Mouse (Mus musculus) lung, embryonic 16.5 days (tissue): ENCODE data around the gene Myo1d. TPM values are rescaled to one million over a fixed set of nuclear protein-coding genes. Genes with fewer than 3 reads are reported as not detected.

Source experiments
- ATAC-seq: fragments of 200-750 bp; cut with Nextera tagmentation; 2 replicates; pipeline ENCODE4 v1.8.0; 2017; ENCODE audit warnings: low read depth, mild to moderate bottlenecking, moderate library complexity
- H3K27ac ChIP-seq: fragments of 300-500 bp; sonication (generic); 2 replicates; pipeline ENCODE4 v1.5.1; 2014; ENCODE audit warnings: mild to moderate bottlenecking, control low read depth, low read length
- H3K27me3 ChIP-seq: fragments of 300-500 bp; sonication (generic); 2 replicates; pipeline ENCODE4 v1.6.1; 2014; ENCODE audit warnings: low read depth, low read length, mixed read lengths; ENCODE audit not compliant: control insufficient read depth, insufficient read depth
- H3K36me3 ChIP-seq: fragments of 300-500 bp; sonication (generic); 2 replicates; pipeline ENCODE4 v1.6.1; 2014; ENCODE audit warnings: low read length; ENCODE audit not compliant: control insufficient read depth, insufficient read depth
- H3K4me1 ChIP-seq: fragments of 300-500 bp; sonication (generic); replicated peaks from 2 replicates; pipeline ENCODE4 v1.6.1; 2014; ENCODE audit warnings: low read length, mixed read lengths; ENCODE audit not compliant: control insufficient read depth, insufficient read depth
- H3K4me2 ChIP-seq: fragments of 300-500 bp; sonication (generic); 2 replicates; pipeline ENCODE4 v1.6.1; 2014; ENCODE audit warnings: low read depth, low read length, control low read depth
- H3K4me3 ChIP-seq: fragments of 300-500 bp; sonication (generic); 2 replicates; pipeline ENCODE4 v1.5.1; 2014; ENCODE audit warnings: mild to moderate bottlenecking, low read length, control low read depth
- H3K9ac ChIP-seq: fragments of 300-500 bp; sonication (generic); 2 replicates; pipeline ENCODE4 v1.6.1; 2014; ENCODE audit warnings: low read length, control low read depth
- H3K9me3 ChIP-seq: fragments of 300-500 bp; sonication (generic); 2 replicates; pipeline ENCODE4 v1.6.1; 2016; ENCODE audit warnings: low read length; ENCODE audit not compliant: control insufficient read depth
- WGBS: fragments of 180-500 bp; shearing (Covaris S2); extraction: QIAGEN DNeasy Blood & Tissue Kit; methylation state at CpG from one replicate; pipeline ENCODE4 v1.1.7; 2014; 5-methylcytosine and 5-hydroxymethylcytosine counted together
- polyA plus RNA-seq: library from polyadenylated mRNA; unstranded; fragments of >200 nt; fragmentation: Nextera tagmentation; extraction: Ambion mirVana; gene quantifications from 2 replicates; pipeline ENCODE4 v1.2.1, GENCODE M21; 2015

The Myo1d gene
- polyA plus RNA-seq, 1 experiment from 2014 or later, result 21.0 TPM

GRCm38 (mm10) chr11:80527697-80528096 is 252.1 kb downstream of the Myo1d start:
- H3K36me3 ChIP-seq, result no peaks in the 10 kb centered on the region
- H3K4me1 ChIP-seq, result peaks cover 8% of the 10 kb centered on the region
- ATAC-seq, result no peak
- H3K9ac ChIP-seq, result no peak overlapping the region
- no peaks in the 10 kb centered on the region for H3K9me3 ChIP-seq
- H3K4me2 ChIP-seq, result no peak overlapping the region
- H3K27me3 ChIP-seq, result no peaks in the 10 kb centered on the region
- H3K4me3 ChIP-seq, result no peak overlapping the region
- H3K27ac ChIP-seq, result no peak overlapping the region

- Histone ChIP-seq H3K9me3 (no peaks in the 10 kb centered on the region), H3K27me3 (no peaks in the 10 kb centered on the region), H3K4me1 (peaks cover 8% of the 10 kb centered on the region), H3K9ac (no peak overlapping the region), H3K4me2 (no peak overlapping the region), H3K27ac (no peak overlapping the region), H3K4me3 (no peak overlapping the region), H3K36me3 (no peaks in the 10 kb centered on the region)
- no peak for ATAC-seq
- 88% methylated on average over 5 of the region's 5 CpGs for WGBS
These were observed 255.6 kb downstream of the Myo1d start for GRCm38 (mm10) chr11:80524213-80524612.

GRCm38 (mm10) chr11:80523410-80523809 is 256.4 kb downstream of the Myo1d start:
- Histone ChIP-seq H3K4me2 (no peak overlapping the region), H3K4me1 (peaks cover 8% of the 10 kb centered on the region), H3K27me3 (no peaks in the 10 kb centered on the region), H3K4me3 (no peak overlapping the region), H3K9ac (no peak overlapping the region), H3K36me3 (no peaks in the 10 kb centered on the region), H3K9me3 (no peaks in the 10 kb centered on the region), H3K27ac (peak overlapping the region; percentile 81)
- peak; percentile 54; the same call in 1 of the 2 replicates for ATAC-seq
- 55% methylated on average over 4 of the region's 4 CpGs for WGBS

GRCm38 (mm10) chr11:80522852-80523251 is 257.0 kb downstream of the Myo1d start:
- H3K9ac ChIP-seq, result no peak overlapping the region
- no peaks in the 10 kb centered on the region for H3K36me3 ChIP-seq
- no peak overlapping the region for H3K4me2 ChIP-seq
- WGBS, result 14% methylated on average over 2 of the region's 2 CpGs
- peak; percentile 61; the same call in 1 of the 2 replicates for ATAC-seq
- no peaks in the 10 kb centered on the region for H3K27me3 ChIP-seq
- H3K9me3 ChIP-seq, result no peaks in the 10 kb centered on the region
- no peak overlapping the region for H3K4me3 ChIP-seq
- peaks cover 8% of the 10 kb centered on the region for H3K4me1 ChIP-seq
- H3K27ac ChIP-seq, result peak overlapping the region; percentile 81

- no peak for ATAC-seq
- no peak overlapping the region for H3K4me3 ChIP-seq
- H3K27me3 ChIP-seq, result no peaks in the 10 kb centered on the region
- H3K9ac ChIP-seq, result no peak overlapping the region
- peaks cover 8% of the 10 kb centered on the region for H3K4me1 ChIP-seq
- no peaks in the 10 kb centered on the region for H3K9me3 ChIP-seq
- no peak overlapping the region for H3K27ac ChIP-seq
- H3K36me3 ChIP-seq, result no peaks in the 10 kb centered on the region
- H3K4me2 ChIP-seq, result no peak overlapping the region
- WGBS, result 59% methylated on average over 2 of the region's 2 CpGs
These were observed 258.7 kb downstream of the Myo1d start for GRCm38 (mm10) chr11:80521148-80521547.

- 53% methylated on average over 9 of the region's 9 CpGs for WGBS
- no peak overlapping the region for H3K4me3 ChIP-seq
- ATAC-seq, result no peak
These were observed 261.1 kb downstream of the Myo1d start for GRCm38 (mm10) chr11:80518421-80519367.

GRCm38 (mm10) chr11:80515895-80516294 is 263.9 kb downstream of the Myo1d start:
- H3K4me1 ChIP-seq, result no peaks in the 10 kb centered on the region
- no peaks in the 10 kb centered on the region for H3K27me3 ChIP-seq
- no peak overlapping the region for H3K4me2 ChIP-seq
- H3K36me3 ChIP-seq, result no peaks in the 10 kb centered on the region
- no peak overlapping the region for H3K4me3 ChIP-seq
- H3K27ac ChIP-seq, result no peak overlapping the region
- no peaks in the 10 kb centered on the region for H3K9me3 ChIP-seq
- WGBS, result 77% methylated on average over 8 of the region's 8 CpGs
- ATAC-seq, result no peak
- no peak overlapping the region for H3K9ac ChIP-seq

More at GRCm38 (mm10) chr11:80518421-80519367, 261.1 kb downstream of the Myo1d start:
- Histone ChIP-seq H3K27ac (no peak overlapping the region), H3K27me3 (no peaks in the 10 kb centered on the region), H3K4me1 (peaks cover 8% of the 10 kb centered on the region), H3K4me2 (no peak overlapping the region), H3K9me3 (no peaks in the 10 kb centered on the region), H3K36me3 (no peaks in the 10 kb centered on the region), H3K9ac (no peak overlapping the region)

- WGBS, result 47% methylated on average over 1 of the region's 1 CpGs
These were observed 264.5 kb downstream of the Myo1d start for GRCm38 (mm10) chr11:80515346-80515745.

GRCm38 (mm10) chr11:80513796-80514195 is 266.0 kb downstream of the Myo1d start:
- Histone ChIP-seq H3K4me1 (peaks cover 5% of the 10 kb centered on the region), H3K27ac (no peak overlapping the region), H3K27me3 (no peaks in the 10 kb centered on the region), H3K36me3 (no peaks in the 10 kb centered on the region), H3K4me2 (no peak overlapping the region), H3K4me3 (no peak overlapping the region), H3K9ac (no peak overlapping the region), H3K9me3 (no peaks in the 10 kb centered on the region)
- ATAC-seq, result no peak
- WGBS, result 39% methylated on average over 7 of the region's 7 CpGs

More at GRCm38 (mm10) chr11:80515346-80515745, 264.5 kb downstream of the Myo1d start:
- H3K4me3 ChIP-seq, result no peak overlapping the region
- no peaks in the 10 kb centered on the region for H3K9me3 ChIP-seq
- no peaks in the 10 kb centered on the region for H3K27me3 ChIP-seq
- no peaks in the 10 kb centered on the region for H3K4me1 ChIP-seq
- H3K27ac ChIP-seq, result no peak overlapping the region
- no peak for ATAC-seq
- H3K4me2 ChIP-seq, result no peak overlapping the region
- H3K9ac ChIP-seq, result no peak overlapping the region
- no peaks in the 10 kb centered on the region for H3K36me3 ChIP-seq
